Mouse (Mus musculus) liver, embryonic 13.5 days (tissue): ENCODE results near the gene Bcas3. TPM values are rescaled to one million over a fixed set of nuclear protein-coding genes. Genes with fewer than 3 reads are reported as not detected.
A peak's percentile ranks its signal among the peaks of the same experiment; 100 is the strongest.
"Not testable (repeated sequence)": the region's sequence is repeated elsewhere in the genome, so short reads cannot be mapped to it uniquely, and the experiment has no call there.

ENCODE experiments used
- ATAC-seq: fragments of 200-750 bp; cut with Nextera tagmentation; 2 replicates; pipeline ENCODE4 v1.8.0; 2017; ENCODE audit warnings: low read depth, mild to moderate bottlenecking, moderate number of reproducible peaks, moderate library complexity
- DNase-seq: peaks from one replicate; pipeline ENCODE4 v3.0.0; 2022
- H3K27ac ChIP-seq: fragments of 300-500 bp; sonication (generic); 2 replicates; pipeline ENCODE4 v1.5.1; 2015; ENCODE audit warnings: moderate library complexity, mild to moderate bottlenecking, inconsistent platforms
- H3K27me3 ChIP-seq: fragments of 300-500 bp; sonication (generic); 2 replicates; pipeline ENCODE4 v1.6.1; 2015; ENCODE audit warnings: mild to moderate bottlenecking, inconsistent platforms
- H3K36me3 ChIP-seq: fragments of 300-500 bp; sonication (generic); 2 replicates; pipeline ENCODE4 v1.6.1; 2015; ENCODE audit warnings: mild to moderate bottlenecking, inconsistent platforms
- H3K4me1 ChIP-seq: fragments of 300-500 bp; sonication (generic); replicated peaks from 2 replicates; pipeline ENCODE4 v1.6.1; 2015; ENCODE audit warnings: inconsistent platforms
- H3K4me2 ChIP-seq: fragments of 300-500 bp; sonication (generic); 2 replicates; pipeline ENCODE4 v1.6.1; 2015; ENCODE audit warnings: inconsistent platforms, mild to moderate bottlenecking, moderate library complexity
- H3K4me3 ChIP-seq: fragments of 300-500 bp; sonication (generic); replicated peaks from 2 replicates; pipeline ENCODE4 v1.5.1; 2015; ENCODE audit warnings: mild to moderate bottlenecking, inconsistent platforms
- H3K9ac ChIP-seq: fragments of 300-500 bp; sonication (generic); 2 replicates; pipeline ENCODE4 v1.6.1; 2015; ENCODE audit warnings: mild to moderate bottlenecking, inconsistent platforms
- H3K9me3 ChIP-seq: fragments of 300-500 bp; sonication (generic); replicated peaks from 2 replicates; pipeline ENCODE4 v1.6.1; 2016; ENCODE audit warnings: inconsistent platforms
- WGBS: fragments of 180-500 bp; shearing (Covaris S2); methylation state at CpG from one replicate; pipeline ENCODE4 v1.1.7; 2015; ENCODE audit not compliant: insufficient replicate concordance; 5-methylcytosine and 5-hydroxymethylcytosine counted together
- polyA plus RNA-seq: library from polyadenylated mRNA; unstranded; fragments of >200 nt; fragmentation: Nextera tagmentation; extraction: Ambion mirVana; gene quantifications from 2 replicates; pipeline ENCODE4 v1.2.1, GENCODE M21; 2015

Bcas3 gene
- polyA plus RNA-seq, 1 experiment from 2014 or later, result 13.6 TPM

DNA sequence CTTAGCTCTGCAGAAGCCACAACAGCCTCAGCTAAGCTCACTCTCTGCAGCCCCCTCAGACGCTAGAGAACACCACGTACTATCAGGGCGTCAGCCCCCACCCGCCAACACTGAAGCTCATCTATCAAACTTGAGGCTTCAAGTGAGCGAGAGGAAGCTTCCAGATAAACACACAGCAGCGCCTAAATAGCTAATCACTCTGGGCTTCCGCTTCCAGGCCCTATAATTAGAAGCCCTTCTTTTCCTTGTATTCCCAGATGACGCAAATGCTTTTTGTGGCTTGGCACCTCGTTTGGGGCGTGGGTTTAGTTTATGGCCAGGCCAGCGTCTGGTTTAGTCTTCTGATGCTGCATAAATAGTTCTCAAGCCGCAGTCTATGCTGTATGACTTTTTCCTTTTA lies 139.3 kb downstream of the Bcas3 start:
- H3K9me3 ChIP-seq, result no peaks in the 10 kb centered on the region
- no peaks in the 10 kb centered on the region for H3K36me3 ChIP-seq
- peak; percentile 50; the same call in 1 of the 2 replicates for ATAC-seq
- no peaks in the 10 kb centered on the region for H3K27me3 ChIP-seq
- no peak overlapping the region for H3K27ac ChIP-seq
- no peak for DNase-seq
- 10% methylated on average over 12 of the region's 12 CpGs for WGBS
- H3K4me2 ChIP-seq, result peak overlapping the region; percentile 4; the same call in 1 of the 2 replicates
- H3K9ac ChIP-seq, result no peak overlapping the region
- H3K4me1 ChIP-seq, result no peaks in the 10 kb centered on the region
- H3K4me3 ChIP-seq, result no peak overlapping the region

DNA sequence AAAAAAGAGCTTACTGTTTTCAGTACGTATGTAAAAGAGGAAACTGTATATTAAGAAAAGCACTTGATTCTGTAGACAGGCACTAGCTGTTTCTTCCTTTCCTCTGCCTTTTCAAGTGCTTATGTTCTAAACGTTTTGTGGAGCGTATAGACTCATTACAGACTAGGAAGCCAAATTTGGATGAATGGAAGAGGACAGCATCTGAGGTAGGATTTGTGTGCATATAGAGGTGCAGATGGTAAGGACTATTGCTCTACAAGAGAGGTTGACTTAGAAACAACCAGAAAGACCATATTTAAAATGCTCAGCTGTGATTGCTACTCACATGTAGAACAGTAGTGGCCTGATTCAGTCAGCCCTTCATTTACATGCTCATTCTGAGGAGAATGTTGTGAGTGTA lies 139.7 kb downstream of the Bcas3 start:
- 31% methylated on average over 3 of the region's 3 CpGs for WGBS
- ATAC-seq (no peak), DNase-seq (no peak)

DNA sequence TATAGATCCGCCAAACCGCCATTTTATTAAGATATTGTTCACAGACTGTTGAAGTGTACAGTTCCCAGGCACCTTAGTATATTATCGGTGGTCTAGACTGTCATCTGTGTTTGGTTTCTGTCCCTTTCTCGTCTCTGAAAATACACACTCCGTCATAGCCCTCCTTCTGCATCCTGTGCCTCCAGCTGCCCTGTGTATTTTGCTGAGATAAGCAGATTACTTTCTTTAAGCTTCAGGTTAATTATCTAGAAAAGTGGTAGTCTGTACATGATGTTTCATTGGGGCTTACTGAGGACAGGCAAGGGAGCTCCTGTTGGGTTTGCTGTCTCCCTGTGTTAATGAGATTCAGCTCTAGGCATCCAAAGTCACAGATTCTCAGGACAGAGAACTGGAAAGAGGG lies 146.6 kb downstream of the Bcas3 start:
- Histone ChIP-seq H3K36me3 (no peaks in the 10 kb centered on the region), H3K9ac (no peak overlapping the region), H3K9me3 (no peaks in the 10 kb centered on the region), H3K27ac (no peak overlapping the region), H3K4me2 (no peak overlapping the region), H3K4me1 (no peaks in the 10 kb centered on the region), H3K4me3 (no peak overlapping the region), H3K27me3 (no peaks in the 10 kb centered on the region)
- no peak for ATAC-seq
- no peak for DNase-seq
- WGBS, result 64% methylated on average over 5 of the region's 5 CpGs

More for the DNA sequence above, 139.7 kb downstream of the Bcas3 start:
- Histone ChIP-seq H3K36me3 (no peaks in the 10 kb centered on the region), H3K27ac (no peak overlapping the region), H3K4me1 (no peaks in the 10 kb centered on the region), H3K9me3 (no peaks in the 10 kb centered on the region), H3K4me3 (no peak overlapping the region), H3K27me3 (no peaks in the 10 kb centered on the region), H3K9ac (no peak overlapping the region), H3K4me2 (no peak overlapping the region)

DNA sequence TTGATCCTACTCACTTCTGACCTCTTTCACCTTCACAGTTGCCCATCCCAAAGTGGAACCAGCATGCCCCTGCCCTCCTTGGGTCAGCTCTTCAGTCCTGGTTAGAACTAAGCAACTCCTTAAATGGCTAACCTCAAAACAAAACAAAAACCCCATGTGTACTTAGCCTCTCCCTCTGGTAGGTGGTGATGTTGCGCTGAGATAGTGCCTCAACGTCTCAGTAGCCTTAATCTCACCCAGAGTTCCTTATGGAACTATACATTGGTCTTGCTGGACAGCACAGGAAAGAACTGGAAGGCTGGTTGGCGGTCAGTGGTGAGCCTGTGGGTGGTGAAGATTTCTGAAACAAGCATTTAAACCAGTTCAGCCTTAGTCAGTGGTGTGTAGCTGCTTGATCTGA lies 149.1 kb downstream of the Bcas3 start:
- no peaks in the 10 kb centered on the region for H3K36me3 ChIP-seq
- DNase-seq (no peak), ATAC-seq (no peak)
- no peaks in the 10 kb centered on the region for H3K9me3 ChIP-seq
- H3K27ac ChIP-seq, result no peak overlapping the region
- H3K4me1 ChIP-seq, result no peaks in the 10 kb centered on the region
- 61% methylated on average over 3 of the region's 3 CpGs for WGBS
- H3K4me3 ChIP-seq, result no peak overlapping the region
- no peak overlapping the region for H3K9ac ChIP-seq
- no peaks in the 10 kb centered on the region for H3K27me3 ChIP-seq
- no peak overlapping the region for H3K4me2 ChIP-seq

DNA sequence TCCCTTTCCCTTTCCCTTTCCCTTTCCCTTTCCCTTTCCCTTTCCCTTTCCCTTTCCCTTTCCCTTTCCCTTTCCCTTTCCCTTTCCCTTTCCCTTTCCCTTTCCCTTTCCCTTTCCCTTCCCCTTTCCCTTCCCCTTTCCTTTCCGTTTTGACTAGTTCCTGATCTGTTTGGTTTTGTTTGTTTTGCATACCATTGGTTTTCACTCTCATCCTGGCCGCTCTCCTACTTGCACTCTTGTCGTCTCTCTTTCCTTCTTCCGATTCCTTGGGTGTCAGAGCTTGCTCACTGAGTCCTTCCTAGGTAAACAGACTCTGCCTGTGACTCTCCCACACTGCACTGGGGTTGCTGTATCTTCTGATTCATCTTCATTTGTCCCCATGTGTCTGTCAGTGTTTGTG lies 151.8 kb downstream of the Bcas3 start:
- H3K27me3 ChIP-seq, ATAC-seq, H3K9me3 ChIP-seq, DNase-seq, H3K36me3 ChIP-seq, H3K9ac ChIP-seq, H3K27ac ChIP-seq, H3K4me3 ChIP-seq, H3K4me1 ChIP-seq, H3K4me2 ChIP-seq: not testable (repeated sequence)
- 46% methylated on average over 4 of the region's 4 CpGs for WGBS

DNA sequence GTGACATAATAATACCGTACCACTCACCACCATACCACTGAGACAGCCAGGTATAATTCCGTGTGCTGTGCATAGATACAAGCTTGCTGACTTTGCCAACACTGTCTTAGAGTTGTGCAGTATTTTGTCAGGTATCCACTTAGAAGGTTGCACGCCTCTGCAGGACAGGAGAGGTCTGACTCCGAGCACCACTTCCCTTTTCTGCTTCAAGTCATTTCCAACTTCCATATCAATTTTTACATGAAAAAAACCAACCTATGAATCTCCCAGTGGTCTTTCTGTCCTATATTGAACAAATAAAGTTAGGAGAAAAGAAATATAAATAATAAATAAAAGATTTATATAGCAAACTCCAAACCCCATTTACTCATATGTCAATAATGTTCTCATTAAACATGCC lies 152.8 kb downstream of the Bcas3 start:
- Histone ChIP-seq H3K9me3 (no peaks in the 10 kb centered on the region), H3K4me2 (no peak overlapping the region), H3K36me3 (no peaks in the 10 kb centered on the region), H3K4me3 (no peak overlapping the region), H3K27ac (no peak overlapping the region), H3K27me3 (no peaks in the 10 kb centered on the region), H3K4me1 (no peaks in the 10 kb centered on the region), H3K9ac (no peak overlapping the region)
- DNase-seq (no peak), ATAC-seq (no peak)
- WGBS, result 53% methylated on average over 4 of the region's 4 CpGs

DNA sequence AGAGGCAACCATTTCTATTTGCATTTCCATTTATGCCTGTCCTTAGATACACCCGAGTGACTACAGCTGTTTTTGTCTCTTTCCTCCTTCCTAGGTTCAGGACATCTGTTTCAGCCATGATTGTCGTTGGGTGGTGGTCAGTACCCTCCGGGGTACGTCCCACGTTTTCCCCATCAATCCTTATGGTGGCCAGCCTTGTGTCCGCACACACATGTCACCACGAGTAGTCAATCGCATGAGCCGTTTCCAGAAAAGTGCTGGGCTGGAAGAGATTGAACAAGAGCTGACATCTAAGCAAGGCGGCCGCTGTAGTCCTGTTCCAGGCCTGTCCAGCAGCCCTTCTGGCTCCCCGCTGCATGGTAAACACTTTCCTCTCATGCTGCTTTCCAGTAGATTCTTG lies 156.4 kb downstream of the Bcas3 start:
- Histone ChIP-seq H3K36me3 (no peaks in the 10 kb centered on the region), H3K27me3 (no peaks in the 10 kb centered on the region), H3K27ac (no peak overlapping the region), H3K4me2 (no peak overlapping the region), H3K4me1 (no peaks in the 10 kb centered on the region), H3K4me3 (no peak overlapping the region), H3K9ac (no peak overlapping the region), H3K9me3 (no peaks in the 10 kb centered on the region)
- DNase-seq (no peak), ATAC-seq (no peak)
- 76% methylated on average over 12 of the region's 12 CpGs for WGBS

DNA sequence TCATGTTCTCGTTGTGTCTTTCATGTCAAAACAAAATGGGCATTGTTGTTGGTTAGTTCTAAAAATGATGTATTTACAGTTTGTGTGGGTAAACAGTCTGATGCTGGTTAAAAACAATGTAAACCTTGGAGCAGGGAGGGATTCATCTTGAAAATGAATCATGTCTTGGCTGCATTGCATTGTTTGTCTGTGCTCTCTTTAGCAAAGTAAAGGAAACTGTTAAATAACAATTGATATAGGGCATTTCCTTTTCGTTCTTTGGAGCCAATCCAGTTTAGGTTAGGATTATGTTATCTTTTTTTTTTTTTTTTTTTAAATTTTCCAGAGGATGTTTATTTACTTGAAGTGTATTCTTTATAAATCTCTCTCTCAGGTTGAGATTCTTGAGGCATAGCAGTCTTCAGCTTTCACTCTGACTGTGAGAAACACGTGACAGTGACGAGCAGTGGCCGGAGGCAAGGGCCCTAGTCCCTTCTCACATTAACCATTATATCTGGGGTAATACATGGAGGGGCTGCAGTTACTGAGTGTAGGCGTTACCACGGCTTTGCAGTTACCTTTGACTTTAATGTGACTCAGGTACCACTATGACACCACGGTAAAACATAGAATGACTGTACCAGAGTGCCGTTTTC lies 158.4 kb downstream of the Bcas3 start:
- no peak for DNase-seq
- Histone ChIP-seq H3K36me3 (no peaks in the 10 kb centered on the region), H3K4me3 (no peak overlapping the region), H3K9ac (no peak overlapping the region), H3K9me3 (no peaks in the 10 kb centered on the region), H3K4me2 (no peak overlapping the region), H3K27me3 (no peaks in the 10 kb centered on the region), H3K4me1 (no peaks in the 10 kb centered on the region), H3K27ac (no peak overlapping the region)
- 70% methylated on average over 9 of the region's 9 CpGs for WGBS
- ATAC-seq, result no peak

DNA sequence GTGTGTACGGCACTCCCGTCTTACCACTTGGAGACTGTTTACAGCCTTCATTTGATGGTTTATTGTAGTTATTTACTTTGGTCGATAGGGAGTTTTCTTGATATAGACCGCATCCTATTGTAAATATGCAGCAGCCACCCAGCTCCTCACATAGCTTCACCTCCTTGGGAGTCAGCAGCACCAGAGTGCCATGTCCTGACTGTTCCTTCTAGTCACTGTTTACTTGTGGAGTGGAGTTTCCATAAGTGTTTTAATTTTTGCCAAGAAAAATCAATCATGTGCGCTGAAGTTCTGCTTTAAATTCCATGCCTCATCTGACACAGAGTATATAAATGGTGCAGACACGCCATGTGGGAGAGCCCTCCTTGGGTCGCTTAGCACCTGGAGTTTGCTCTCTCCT lies 163.8 kb downstream of the Bcas3 start:
- H3K4me1 ChIP-seq, result 0 out of 2 replicates have a peak, but pooled peaks cover 3% of the 10 kb centered on the region
- DNase-seq (no peak), ATAC-seq (no peak)
- WGBS, result 79% methylated on average over 7 of the region's 7 CpGs
- no peak overlapping the region for H3K9ac ChIP-seq
- H3K27me3 ChIP-seq, result no peaks in the 10 kb centered on the region
- no peak overlapping the region for H3K4me2 ChIP-seq
- H3K9me3 ChIP-seq, result no peaks in the 10 kb centered on the region
- H3K4me3 ChIP-seq, result no peak overlapping the region
- H3K27ac ChIP-seq, result no peak overlapping the region
- H3K36me3 ChIP-seq, result no peaks in the 10 kb centered on the region

DNA sequence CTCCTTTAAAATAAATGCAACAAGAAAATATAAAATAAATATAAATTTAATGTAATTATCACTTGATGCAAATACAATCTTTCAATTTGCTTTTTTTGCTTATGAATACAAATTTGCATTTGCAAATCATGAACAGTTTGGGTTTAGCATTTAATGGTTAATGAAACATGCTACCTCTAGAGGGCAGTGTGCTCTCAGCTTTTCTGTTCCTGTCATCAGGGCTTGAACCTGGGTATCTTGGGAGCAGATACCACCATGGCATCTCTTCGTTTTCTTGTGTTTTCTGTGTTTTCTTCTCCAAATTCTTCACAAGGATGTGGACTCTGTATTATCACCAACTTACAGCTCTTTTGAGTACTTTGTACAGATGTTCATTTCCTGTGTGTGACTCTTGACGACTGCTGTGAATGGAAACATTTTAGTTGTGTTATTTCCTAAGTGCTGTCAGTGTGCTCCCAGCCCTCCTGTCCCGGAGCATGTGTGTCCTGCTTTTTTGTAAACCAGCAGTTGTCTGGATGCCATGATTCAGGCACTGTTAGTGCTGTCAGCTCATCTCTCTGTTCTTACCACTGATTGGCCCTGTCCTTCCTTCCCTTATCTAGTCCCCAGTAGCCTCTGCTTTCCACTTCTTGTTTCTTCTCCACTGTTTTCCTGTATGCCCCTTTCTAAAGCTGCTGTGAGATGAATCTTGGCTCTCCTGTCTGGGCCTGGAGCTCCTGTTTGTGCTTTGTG lies 165.2 kb downstream of the Bcas3 start:
- no peaks in the 10 kb centered on the region for H3K9me3 ChIP-seq
- H3K9ac ChIP-seq, result no peak overlapping the region
- no peaks in the 10 kb centered on the region for H3K27me3 ChIP-seq
- no peak overlapping the region for H3K27ac ChIP-seq
- H3K4me1 ChIP-seq, result 0 out of 2 replicates have a peak, but pooled peaks cover 3% of the 10 kb centered on the region
- peak; percentile 10 for DNase-seq
- no peak for ATAC-seq
- WGBS, result 28% methylated on average over 3 of the region's 3 CpGs
- H3K4me2 ChIP-seq, result no peak overlapping the region
- H3K36me3 ChIP-seq, result no peaks in the 10 kb centered on the region
- H3K4me3 ChIP-seq, result no peak overlapping the region

DNA sequence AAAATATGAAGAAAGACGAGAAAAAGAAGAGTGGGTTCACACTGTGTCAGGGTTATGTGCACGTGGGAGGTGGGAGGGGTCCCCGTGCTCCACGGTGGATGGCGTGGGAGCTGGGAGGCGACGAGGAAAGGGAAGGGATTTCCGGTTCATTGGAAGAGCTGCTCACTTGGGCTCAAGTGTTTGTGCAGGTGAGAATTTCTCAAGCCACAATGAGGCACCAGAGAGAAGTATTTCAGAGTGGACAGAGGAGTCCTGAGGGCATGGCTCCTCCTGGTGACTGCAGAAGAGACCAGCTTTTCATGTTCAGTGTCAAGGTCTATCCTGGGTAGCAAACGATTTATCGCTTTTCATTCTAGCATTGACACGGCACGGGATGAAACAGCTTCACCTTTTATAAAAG lies 167.3 kb downstream of the Bcas3 start:
- Histone ChIP-seq H3K36me3 (no peaks in the 10 kb centered on the region), H3K4me3 (no peak overlapping the region), H3K4me2 (no peak overlapping the region), H3K27me3 (peaks cover 11% of the 10 kb centered on the region), H3K9me3 (no peaks in the 10 kb centered on the region), H3K4me1 (peaks cover 16% of the 10 kb centered on the region), H3K9ac (no peak overlapping the region), H3K27ac (no peak overlapping the region)
- ATAC-seq, result no peak
- DNase-seq, result no peak
- WGBS, result 82% methylated on average over 12 of the region's 12 CpGs

DNA sequence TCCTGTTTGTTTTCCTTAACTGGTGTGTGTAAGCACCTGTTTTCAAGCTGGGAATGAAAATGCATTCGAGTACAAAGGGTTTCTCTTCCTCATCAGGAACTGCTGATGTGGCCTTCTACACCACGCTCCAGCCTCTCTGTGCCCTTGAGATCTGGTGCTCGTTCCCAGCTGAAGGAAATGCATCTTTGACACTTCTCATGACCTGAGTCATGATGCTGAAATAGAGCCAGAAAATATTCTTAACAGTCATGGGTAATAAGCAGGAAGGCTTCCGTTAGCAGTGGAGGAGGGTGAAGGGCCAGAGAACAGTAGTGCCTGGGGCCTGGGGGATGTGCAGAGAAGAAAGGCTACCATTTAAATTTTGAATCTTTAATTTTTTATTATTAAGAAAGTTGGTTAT lies 168.0 kb downstream of the Bcas3 start:
- 55% methylated on average over 4 of the region's 4 CpGs for WGBS
- Histone ChIP-seq H3K36me3 (no peaks in the 10 kb centered on the region), H3K27me3 (peaks cover 17% of the 10 kb centered on the region), H3K4me2 (no peak overlapping the region), H3K9ac (no peak overlapping the region), H3K4me3 (no peak overlapping the region), H3K4me1 (peaks cover 19% of the 10 kb centered on the region), H3K27ac (no peak overlapping the region), H3K9me3 (no peaks in the 10 kb centered on the region)
- ATAC-seq, result no peak
- no peak for DNase-seq
